Mouse (Mus musculus) left cerebral cortex, postnatal 36 days (tissue): ENCODE data around the gene Tcte3. TPM values are rescaled to one million over a fixed set of nuclear protein-coding genes. Genes with fewer than 3 reads are reported as not detected.
"Not testable (repeated sequence)": the region's sequence is repeated elsewhere in the genome, so short reads cannot be mapped to it uniquely, and the experiment has no call there.

Experiments
- DNase-seq, 2 experiments: peaks; one replicate each; pipeline ENCODE4 v3.0.0; 2021 to 2022; ENCODE audit warnings: low spot score in 2 of 2, mixed read lengths in 1 of 2
- intact Hi-C: fragments of 180-260 bp; cut with DNase I; formaldehyde crosslinking; loops from one replicate; pipeline ENCODE4 v1.15.1; 2025
- total RNA-seq, 2 experiments: library from RNA; stranded (reverse); gene quantifications; 2 replicates each; pipeline ENCODE4 v1.2.3; 2021

Gene Tcte3
- total RNA-seq: 1 to 10 TPM in 1 of 2 experiments, under 1 TPM in 1; 0.54 to 1.9 TPM

DNA sequence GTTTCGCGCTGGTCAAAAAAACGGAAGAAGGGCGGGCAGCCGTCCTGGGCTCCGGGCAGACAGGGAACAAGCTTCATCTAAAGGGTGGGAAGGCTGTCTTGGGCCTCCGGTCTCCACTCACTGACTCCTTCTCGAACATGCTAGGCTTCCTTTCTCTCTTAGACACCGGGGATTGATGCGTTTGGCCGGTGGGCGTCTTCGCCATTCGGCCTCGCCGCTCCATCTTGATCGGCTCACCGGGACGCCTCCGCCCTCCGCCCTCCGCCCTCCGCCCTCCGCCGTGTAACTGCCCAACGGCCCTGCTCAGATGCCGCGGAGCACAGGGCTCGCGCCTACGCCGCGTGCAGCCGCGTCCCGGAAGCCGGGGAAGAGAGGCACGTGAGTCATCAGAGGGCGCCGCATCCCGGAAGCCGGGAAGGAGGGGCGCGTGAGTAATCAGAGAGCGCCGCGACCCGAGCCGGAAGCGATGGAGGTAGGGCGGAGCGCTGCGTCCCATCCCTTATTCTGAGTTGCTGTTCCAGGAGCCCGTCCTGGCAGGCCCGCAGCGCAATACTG lies at the start of gene Tcte3, which contains the start of the genes Ermard and Gm3448:
TSS of gene Tcte3 (minus strand) at position 314 of the 555 bp plus-strand sequence.
TSS of gene Ermard (plus strand) at position 34 of the 555 bp plus-strand sequence.
TSS of gene Gm3448 (minus strand) at position 363 of the 555 bp plus-strand sequence.
- DNase-seq: peak; percentile 46 to 64
- intact Hi-C loops: not testable (repeated sequence)

DNA sequence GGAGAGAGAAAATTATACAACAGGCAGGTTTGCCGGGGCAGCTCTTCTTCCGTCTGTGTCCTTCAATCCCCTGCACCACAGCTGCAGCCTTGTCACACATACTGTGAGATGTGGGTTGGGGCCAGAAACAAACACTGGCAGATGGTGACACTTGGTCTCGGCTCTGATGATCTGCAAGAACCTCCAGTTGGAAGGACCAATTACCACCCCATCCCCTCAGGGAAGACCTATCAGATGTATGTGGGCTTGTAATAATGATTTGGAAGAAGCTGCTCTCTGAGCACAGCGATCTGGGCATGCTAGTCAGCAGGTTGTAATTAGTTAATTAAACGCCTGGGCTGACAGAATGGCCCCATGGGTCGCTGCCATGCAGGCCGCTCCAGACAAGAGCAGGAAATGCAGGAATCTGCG lies 47.3 kb upstream of the Tcte3 start:
- intact Hi-C loops: no loop called here
- no peak for DNase-seq

DNA sequence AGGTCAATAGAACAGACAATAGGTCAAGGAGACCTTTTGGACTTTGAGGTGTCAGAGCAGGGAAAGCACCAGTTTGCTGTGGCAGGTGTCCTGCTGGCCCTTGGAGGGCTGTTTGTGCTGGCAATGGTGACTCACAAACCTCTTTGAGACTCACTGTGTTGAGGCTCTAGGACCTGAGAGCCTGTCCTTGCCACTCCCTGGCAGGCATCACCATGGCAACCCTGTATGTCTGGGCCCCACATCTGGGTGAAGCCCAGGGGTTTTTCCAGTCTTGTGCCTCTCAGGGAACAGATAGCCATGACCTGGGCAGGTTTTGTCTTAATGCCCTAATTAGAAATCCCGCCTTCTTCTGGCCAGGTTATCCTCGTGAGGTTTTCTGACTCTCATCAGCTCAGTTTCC lies 46.9 kb upstream of the Tcte3 start:
- intact Hi-C loops: no loop called here
- no peak for DNase-seq

DNA sequence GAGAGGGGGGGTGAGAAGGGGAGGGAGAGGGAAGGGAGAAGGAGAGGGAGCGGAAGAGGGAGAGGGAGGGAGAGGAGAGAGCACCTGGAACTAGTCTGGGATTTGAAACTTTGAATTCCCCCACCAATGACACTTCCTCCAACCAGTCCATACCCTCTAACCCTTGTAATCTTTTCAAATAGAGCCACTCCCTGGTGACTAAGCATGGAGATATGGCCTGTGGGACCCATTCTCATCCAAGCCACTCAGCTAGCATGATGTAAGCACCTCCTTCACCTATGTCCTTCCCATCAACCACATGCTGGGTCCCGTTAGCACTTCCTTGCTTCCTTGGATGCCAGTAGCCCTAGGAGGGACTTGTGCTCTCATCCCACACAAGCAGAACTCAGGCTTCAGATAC lies 43.7 kb upstream of the Tcte3 start:
- no peak for DNase-seq
- intact Hi-C loops: no loop called here

DNA sequence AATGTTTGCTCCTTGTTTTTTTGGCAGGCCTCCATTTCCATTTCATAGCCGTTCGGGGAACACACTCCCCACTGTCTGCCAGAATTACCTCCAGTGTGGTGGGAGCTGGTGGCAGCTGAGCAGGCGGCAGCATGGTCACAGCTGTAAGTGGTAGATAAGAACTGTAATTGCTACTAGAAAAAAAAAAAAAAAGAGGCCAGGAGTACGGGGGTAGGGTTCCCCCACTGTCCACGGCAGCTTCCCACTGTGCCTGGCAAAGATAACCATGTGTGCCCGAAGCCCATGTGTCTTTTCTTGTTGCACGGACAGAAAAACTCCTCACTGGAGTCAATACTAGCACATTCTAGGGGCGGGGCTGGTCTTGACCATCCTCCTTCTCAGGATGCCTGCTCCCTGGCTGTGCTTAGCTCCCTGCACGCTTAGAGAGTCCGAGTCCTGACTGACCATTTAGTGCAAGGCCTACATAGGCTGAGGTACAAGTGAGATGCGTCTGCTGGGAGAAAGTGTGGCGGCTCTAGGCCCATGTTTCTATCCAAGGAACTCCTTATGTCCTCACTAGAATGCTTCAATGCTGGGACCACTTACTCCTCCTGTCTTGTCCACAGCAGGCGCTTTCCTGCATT lies 43.0 kb upstream of the Tcte3 start:
- intact Hi-C loops: no loop called here

DNA sequence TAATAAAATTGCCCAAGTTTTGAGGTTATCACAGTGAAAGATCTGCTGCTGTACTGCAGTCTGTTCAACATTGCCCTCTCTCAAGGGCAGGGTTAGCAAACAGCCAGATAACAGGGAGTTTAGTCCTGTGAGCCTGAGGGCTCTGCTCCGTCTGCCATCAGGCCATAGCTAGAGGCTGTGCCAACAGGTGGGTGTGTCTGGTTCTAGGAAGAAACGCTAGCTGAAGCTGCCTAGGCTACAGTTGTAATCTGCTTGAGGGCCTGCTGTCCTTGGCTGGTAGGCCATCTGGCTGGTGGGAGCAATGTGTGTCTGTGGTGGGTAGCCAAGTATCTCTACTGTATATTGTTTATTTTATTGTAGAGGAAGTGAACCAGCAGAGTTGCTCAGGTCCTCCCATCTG lies 36.2 kb upstream of the Tcte3 start:
- intact Hi-C loops: no loop called here
- DNase-seq: no peak

More for the DNA sequence above, 43.0 kb upstream of the Tcte3 start:
- DNase-seq: no peak

DNA sequence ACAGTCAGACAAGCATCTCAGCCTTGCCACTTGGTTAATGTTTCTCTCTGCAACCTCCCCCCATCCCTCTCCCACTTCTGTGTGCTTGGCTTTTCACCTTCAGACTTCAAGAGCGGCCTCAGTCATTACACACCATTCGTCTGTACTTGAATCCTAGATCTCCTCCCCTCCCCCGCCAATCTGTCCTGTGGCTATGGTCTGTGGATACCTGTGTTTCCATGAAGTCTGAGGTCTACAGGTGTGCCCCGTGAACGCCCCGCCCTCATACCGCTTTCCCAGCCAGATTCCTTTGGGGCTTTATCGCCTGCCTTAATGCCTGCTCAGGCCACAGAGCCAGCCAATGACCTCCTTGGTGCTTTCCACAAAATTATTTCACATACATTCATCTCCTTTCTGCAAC lies 33.7 kb upstream of the Tcte3 start:
- no peak for DNase-seq
- intact Hi-C loops: no loop called here

DNA sequence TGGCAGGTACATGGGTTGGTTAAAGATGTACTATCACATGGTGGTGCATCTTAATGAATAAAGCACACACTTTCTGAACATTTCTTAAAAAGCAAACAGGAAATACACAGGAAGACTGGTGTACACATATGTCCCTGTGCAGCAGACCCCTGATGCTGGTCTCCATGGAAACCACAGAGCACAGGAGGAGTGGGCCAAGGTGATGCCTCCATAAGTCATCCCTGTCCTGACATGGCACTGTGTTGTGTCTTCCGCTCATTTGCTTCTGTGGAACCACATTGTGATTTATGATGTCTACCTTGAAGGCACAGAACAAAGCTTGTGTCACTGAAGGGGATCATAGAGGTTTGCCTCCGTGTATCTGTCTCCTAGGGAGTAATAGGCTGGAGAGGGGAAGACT lies 30.9 kb upstream of the Tcte3 start:
- intact Hi-C loops: no loop called here
- DNase-seq: no peak

DNA sequence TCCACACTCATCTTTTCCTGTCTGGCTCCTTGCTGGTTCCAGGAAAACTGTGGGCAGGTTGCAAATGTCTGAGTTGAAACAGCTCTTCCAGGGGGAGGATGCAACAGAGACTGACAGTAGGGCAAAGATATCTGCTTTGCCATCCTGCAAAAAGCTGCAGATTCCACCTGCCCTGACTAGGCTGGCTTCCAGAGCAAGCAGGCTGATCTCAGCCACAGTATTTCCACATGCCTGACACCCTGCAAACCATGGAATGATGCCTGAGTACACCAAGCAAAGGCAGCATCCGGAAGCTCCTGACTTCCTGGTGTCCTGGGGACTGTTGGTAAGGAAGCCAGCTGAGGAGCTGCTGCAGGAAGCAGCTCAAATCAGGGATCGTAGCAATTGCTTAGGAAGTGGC lies 27.8 kb upstream of the Tcte3 start:
- DNase-seq: peak; percentile 16 to 21
- intact Hi-C loops: no loop called here

DNA sequence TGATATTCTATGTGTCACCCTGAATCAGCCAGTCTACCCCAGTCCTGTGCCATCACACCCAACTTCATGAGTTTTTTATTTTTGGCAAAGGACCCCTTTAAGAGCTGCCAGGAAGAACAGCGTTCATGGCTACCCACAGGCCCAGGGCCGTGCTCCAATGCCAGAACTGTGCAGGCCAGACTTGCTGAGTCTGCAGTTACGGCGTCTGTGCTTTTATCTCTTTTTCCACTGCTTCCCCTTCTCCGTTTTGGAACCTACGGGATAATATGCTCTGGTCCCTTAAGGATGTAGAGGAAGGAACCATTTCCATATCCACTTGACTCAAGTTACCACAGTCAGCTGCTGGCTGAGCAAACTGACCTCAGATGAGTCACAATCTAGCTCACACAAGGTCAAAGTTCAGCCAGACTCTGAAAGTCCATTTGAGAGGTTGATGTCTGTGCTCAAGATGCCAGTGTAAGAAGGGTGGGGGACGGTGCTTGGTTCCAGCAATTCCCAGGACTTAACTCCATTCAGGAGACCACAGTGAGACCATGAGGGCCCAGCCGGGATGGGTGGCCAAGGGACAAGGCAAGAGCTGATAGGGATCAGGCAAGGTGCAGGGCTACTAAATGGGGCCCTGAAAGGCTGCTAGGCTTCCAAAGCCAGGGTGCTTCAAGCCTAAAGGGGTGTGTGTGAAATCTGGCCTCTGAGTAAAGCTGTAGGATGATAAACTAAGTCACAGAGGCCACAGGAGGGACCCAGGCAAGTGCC lies 26.9 kb upstream of the Tcte3 start:
- intact Hi-C loops: no loop called here

DNA sequence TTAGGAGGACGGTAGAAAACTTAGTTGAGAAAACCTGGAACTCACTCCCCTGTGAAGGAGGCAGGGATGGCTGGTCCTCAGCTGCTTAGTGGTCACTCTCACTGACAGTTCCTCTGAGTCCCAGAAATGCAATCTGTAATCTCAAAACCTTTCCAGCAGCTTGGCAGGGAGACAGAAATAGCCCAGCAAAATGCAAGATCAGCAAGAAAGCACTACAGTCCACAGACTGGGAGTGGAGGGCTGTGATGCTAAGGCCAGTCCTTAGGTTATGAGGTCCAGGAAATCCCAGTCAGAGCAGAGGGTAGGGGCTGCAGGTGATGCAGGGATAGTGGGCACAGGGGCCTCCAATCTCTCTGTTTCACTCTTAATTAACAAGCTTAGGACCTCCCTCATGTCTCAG lies 25.6 kb upstream of the Tcte3 start:
- intact Hi-C loops: no loop called here
- no peak for DNase-seq

More for the DNA sequence above, 26.9 kb upstream of the Tcte3 start:
- no peak for DNase-seq

DNA sequence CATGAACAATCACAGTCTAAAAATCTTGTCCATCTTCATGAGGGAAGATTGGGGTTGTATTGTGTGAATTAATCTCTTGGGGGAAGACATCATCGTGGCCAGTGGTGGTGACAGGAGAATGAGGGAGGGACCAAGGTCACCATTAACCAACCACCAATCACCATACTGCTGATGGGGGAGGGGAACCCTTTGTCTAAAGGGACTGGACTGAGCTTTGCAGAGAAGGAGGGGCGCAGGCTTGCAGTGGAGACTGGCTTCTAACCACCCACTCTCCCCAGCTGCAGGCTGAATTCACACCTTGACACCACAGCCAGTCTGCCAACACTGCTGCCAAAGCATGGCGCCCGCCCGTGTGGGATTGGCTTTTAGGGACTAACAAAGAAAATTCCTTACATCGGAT lies 24.8 kb upstream of the Tcte3 start:
- intact Hi-C loops: no loop called here
- no peak for DNase-seq

DNA sequence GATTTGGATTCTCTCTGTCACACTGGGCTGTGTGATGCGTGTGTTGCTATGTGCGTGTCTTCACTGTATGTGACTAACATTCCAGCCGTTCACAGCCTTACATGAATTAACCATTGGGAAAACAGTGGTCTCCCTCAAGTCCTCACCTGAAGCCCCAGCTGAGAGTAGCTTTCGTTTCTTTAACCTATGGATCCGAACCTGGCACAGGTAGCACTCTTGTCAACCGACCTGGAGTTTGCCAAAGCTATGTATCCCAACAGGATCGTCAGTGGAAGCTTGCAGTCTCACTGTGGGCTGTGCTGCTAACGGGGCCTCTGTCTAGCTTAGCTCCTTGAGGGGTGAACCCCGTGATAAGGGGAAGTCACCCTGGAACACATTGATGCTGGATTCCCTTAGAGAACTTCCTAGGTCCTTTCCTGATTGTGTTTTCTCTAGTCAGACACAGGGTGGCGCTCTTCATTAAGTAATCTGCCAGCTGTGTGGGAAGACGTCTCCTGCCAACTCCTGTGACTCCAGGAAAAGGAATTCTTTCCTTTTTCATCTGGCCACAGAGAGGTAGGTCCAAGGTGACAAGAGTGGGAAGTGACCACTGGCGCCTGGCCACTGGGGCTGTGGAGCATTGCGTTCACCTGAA lies 24.2 kb upstream of the Tcte3 start:
- peak; percentile 62 to 74 for DNase-seq
- intact Hi-C loops: loop anchor here (1.0 kb wide), 2 partner anchors 312 to 402 kb away; no protein-coding TSS in a partner anchor

DNA sequence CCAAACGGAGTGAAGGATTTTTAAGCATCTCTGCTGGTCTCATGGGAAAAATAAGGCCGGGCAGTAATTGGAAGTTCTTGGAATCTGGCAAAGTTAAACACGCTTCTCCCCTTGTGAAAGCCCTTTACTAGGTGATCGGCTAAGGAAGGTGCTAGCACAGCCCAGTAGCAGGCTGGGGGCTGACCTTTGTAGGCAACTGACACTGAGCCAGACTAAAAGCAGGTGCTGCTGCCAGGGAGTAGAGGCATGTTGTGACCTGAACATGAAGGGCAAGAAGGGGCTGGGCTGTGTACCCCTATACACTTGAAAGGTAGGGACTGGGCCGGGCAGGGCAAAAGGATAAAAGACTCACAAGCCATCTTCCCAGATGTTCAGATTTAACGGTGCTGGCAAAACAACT lies 19.1 kb upstream of the Tcte3 start:
- DNase-seq: no peak
- intact Hi-C loops: no loop called here

DNA sequence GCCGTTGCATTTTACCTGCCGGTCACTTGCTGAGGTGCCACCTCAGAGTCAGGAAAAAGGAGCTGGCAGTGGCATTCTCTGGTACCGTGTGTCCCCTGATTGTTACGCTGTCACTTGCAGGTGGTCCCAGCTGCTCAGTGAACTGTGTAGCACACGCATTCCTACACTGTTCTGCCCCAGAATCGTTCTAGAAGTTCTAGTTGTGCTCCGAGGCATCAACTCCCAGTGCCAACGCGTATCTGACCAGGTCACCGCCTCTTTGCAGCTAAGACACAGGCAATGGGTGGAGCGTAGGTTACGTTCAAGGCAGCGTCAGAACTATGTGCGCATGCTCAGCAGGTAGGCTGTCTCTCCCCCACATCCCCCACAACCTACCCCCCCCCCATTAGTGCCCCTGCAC lies 18.4 kb upstream of the Tcte3 start:
- no peak for DNase-seq
- intact Hi-C loops: no loop called here

DNA sequence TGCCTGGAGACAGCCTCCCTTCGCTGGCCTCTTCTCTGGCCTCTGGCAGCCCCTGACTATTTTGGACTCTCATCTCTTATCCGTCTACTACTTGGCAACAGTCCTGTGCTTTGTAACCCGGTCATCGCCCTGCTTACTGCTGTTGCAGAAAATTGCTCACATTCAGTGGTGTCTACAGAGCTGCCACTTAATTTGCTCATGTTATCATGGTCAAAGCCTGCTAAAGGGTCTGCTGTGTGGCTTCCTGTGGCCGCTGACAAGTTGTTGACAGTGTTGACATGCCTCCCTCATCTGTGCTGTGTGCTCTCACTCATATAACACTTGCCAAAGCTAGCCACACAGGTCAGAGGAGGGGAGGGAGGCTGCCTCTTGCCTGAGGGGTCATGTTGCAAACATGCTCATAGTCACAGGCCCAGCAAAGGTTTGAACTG lies 16.9 kb upstream of the Tcte3 start:
- intact Hi-C loops: no loop called here
- no peak for DNase-seq

DNA sequence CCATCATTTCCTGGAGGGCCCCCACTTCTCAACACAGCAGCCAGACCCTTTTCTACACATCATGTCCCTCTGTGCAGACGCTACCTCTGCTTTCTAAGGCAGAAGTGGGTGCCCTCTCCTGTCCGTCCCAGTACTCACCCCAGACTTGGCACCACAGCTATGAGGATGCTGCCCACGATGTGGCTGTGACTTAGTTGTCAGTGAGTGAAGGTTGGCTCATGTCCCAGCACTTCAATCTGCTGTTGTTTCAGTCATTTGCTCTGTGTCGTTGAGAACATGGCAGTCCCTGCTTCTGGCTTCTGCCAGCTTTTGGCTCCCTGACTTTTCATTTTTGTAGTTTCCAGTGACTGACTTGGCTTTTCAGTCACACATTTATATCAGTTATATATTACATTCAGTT lies 14.6 kb upstream of the Tcte3 start:
- peak; percentile 32 to 45 for DNase-seq
- intact Hi-C loops: no loop called here

DNA sequence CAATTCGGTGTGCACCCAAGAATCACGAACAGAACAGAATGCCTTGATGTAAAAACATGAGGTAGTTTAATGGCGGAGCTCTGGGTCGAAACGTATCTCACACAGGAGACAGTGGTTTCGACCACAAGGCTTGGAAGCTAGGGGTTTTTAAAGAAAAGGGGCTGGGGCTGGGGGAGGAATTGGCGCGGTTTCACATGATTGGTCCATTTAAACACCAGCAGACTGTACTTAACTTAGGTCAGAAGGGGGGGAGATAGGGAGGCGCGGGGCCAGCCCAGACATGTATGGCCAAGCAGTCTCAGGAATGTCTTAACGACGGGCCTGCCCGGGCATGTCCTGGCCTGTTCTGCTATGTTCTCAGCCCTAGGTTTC lies 12.5 kb upstream of the Tcte3 start:
- peak in 1 of 2 experiments; percentile 2 for DNase-seq
- intact Hi-C loops: not testable (repeated sequence)

DNA sequence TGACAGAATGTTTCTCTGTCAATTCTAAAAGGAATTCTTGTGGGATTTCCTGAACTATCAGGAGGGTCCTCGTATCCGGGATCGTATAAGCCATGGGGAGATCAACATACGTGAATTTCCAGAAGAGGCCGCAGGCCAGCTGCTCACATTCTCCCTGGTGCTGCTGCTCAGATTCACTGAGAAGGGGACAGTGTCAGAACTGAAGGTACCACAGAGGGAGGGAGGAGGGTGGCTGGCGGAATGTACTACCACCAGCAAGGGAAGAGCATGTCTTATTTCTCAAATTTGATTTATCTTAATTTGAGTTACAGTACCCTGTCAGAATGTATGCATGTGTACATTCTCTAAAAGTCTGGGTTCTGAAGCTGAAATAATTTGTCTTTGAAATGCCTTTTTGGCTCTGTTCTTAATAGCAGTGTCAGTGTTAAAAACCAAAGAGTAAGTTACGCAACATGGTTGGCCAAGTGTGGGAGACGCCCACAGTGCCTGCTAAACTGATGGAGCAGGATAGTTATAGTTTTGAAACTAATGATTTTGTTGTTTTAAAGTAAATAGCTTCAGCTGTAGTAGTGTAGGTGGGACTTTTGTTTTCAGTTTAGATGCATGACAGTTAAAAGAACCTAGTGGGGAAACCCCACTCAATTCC lies 12.0 kb upstream of the Tcte3 start:
- intact Hi-C loops: not testable (repeated sequence)
- DNase-seq: peak in 1 of 2 experiments; percentile 2

DNA sequence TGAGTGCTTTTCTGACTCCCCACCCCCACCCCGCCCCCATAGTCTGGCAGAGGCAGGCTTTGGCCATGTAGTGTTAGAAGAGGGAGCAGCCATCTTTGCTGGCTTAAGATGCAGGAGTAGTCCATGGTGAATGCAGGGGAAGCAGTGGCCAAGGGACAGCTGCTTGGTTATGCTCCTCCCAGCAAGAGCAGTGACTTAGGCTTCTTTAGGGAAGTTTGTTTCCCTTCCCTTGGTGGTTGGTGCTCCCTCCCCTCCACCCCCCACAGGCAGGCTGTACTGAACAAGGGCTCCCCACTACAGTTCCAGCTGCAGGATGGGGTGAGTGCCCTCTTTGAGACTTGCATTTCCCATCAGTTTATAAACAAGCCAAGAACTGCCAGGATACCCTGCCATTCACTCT lies 11.5 kb upstream of the Tcte3 start:
- intact Hi-C loops, DNase-seq: not testable (repeated sequence)
